Mouse (Mus musculus) central nervous system, embryonic 11.5 days (tissue): ENCODE results near the gene Gm3264. TPM values are rescaled to one million over a fixed set of nuclear protein-coding genes. Genes with fewer than 3 reads are reported as not detected.

Experiments used
- polyA plus RNA-seq: library from polyadenylated mRNA; depleted of rRNA; stranded (reverse); fragments of >200 nt; gene quantifications from 2 replicates; pipeline ENCODE4 v1.2.3, GENCODE M21; 2012; rRNA removed

The Gm3264 gene
- 1.1 and 3.3 TPM in 2 replicates for polyA plus RNA-seq

GRCm38 (mm10) chr14:4855299-4855980 is at the start of gene Gm3264:
TSS of gene Gm3264 (plus strand) at chr14:4855576.

GRCm38 (mm10) chr14:4837806-4838205 is 17.6 kb upstream of the Gm3264 start, which contains the start of gene Gm3269:
TSS of gene Gm3269 (plus strand) at chr14:4838106.

GRCm38 (mm10) chr14:4892116-4892515 is 36.7 kb downstream of the Gm3264 start, which contains the start of gene Gm3278:
TSS of gene Gm3278 (plus strand) at chr14:4892416.

Other genes with a start within 250 kb of the Gm3264 start
- gene Gm8159, start 223.2 kb upstream of the Gm3264 start, polyA plus RNA-seq = not detected in 2 replicates
- 0.08 and 0.36 TPM in 2 replicates for gene Gm3239, start 191.4 kb upstream of the Gm3264 start, polyA plus RNA-seq
- gene Gm7876, start 146.3 kb upstream of the Gm3264 start, polyA plus RNA-seq = not detected in 2 replicates
- gene Gm3252, start 128.8 kb upstream of the Gm3264 start, polyA plus RNA-seq = 0.62 and 1.6 TPM in 2 replicates
- not detected in 2 replicates for gene Gm9602, start 79.2 kb upstream of the Gm3264 start, polyA plus RNA-seq
- gene Gm3269, start 17.5 kb upstream of the Gm3264 start, polyA plus RNA-seq = not detected in 2 replicates
- 0.07 TPM in 1 of 2 replicates, not detected in the other for gene Gm3278, start 36.8 kb downstream of the Gm3264 start, polyA plus RNA-seq
- gene Gm8297, start 128.4 kb downstream of the Gm3264 start, polyA plus RNA-seq = 0.19 TPM in 1 of 2 replicates, not detected in the other
- gene Gm3298, start 160.3 kb downstream of the Gm3264 start, polyA plus RNA-seq = 0.89 TPM in 1 of 2 replicates, not detected in the other
- gene 4930555G01Rik, start 195.1 kb downstream of the Gm3264 start, polyA plus RNA-seq = not detected in 2 replicates
- gene Gm8281, start 215.5 kb downstream of the Gm3264 start, polyA plus RNA-seq = 3.5 and 7.8 TPM in 2 replicates